ENCODE assay signal across 9 mouse cellular contexts in genomic region chr13:51573849-51574248, GRCm38 (mm10). TPM values are rescaled to one million over a fixed set of nuclear protein-coding genes. Genes with fewer than 3 reads are reported as not detected.
DNase-seq lines count a peak whose midpoint lies in the region; ATAC-seq lines count a peak whose summit lies in the region.
"Had no signal": no experiment of that assay in that cellular context is flagged by ENCODE, and none has a peak within 500 bp of the region (broad histone marks: within the 10 kb centered on the region; RNA-seq: fewer than 3 reads in every experiment).

No protein-coding gene starts in this region.

- 32% methylated on average over 11 of the region's 11 CpGs for WGBS in forebrain, embryonic 10.5 days
- 24% methylated on average over 11 of the region's 11 CpGs for WGBS in forebrain, embryonic 11.5 days
- 20% methylated on average over 11 of the region's 11 CpGs for WGBS in heart, embryonic 12.5 days

- H3K27me3 ChIP-seq in forebrain, embryonic 10.5 days (ENCODE audit: poor library complexity, severe bottlenecking) = peaks cover 20% of the 10 kb centered on the region
- H3K27me3 ChIP-seq in forebrain, embryonic 11.5 days (ENCODE audit: control insufficient read depth, insufficient read depth, low read length) = peaks cover 3% of the 10 kb centered on the region; the same call in 1 of the 2 replicates
- H3K27me3 ChIP-seq in heart, embryonic 12.5 days (replicated peaks) = peaks cover 12% of the 10 kb centered on the region; the same call in 1 of the 2 replicates

- no peak overlapping the region for H3K9ac ChIP-seq in forebrain, embryonic 11.5 days (ENCODE audit: low read length)
- H3K9ac ChIP-seq in heart, embryonic 12.5 days = no peak overlapping the region
- H3K9ac ChIP-seq: limb, embryonic 15.5 days had no signal

- H3K4me1 ChIP-seq in forebrain, embryonic 10.5 days = peaks cover 34% of the 10 kb centered on the region
- H3K4me1 ChIP-seq in forebrain, embryonic 11.5 days (replicated peaks; ENCODE audit: control insufficient read depth, insufficient read depth, low read length) = 0 out of 2 replicates have a peak, but pooled peaks cover 7% of the 10 kb centered on the region
- H3K4me1 ChIP-seq in heart, embryonic 12.5 days (replicated peaks) = peaks cover 17% of the 10 kb centered on the region

- peak overlapping the region; percentile 48 for H3K27ac ChIP-seq in forebrain, embryonic 10.5 days
- no peak overlapping the region for H3K27ac ChIP-seq in forebrain, embryonic 11.5 days (ENCODE audit: low read depth, low read length)
- no peak overlapping the region for H3K27ac ChIP-seq in heart, embryonic 12.5 days (ENCODE audit: poor library complexity, severe bottlenecking)
- H3K27ac ChIP-seq: limb, embryonic 15.5 days had no signal

- no peak for ATAC-seq in forebrain, embryonic 11.5 days (replicated peaks; ENCODE audit: low FRiP score)
- ATAC-seq in heart, embryonic 12.5 days (ENCODE audit: insufficient number of reproducible peaks, low FRiP score) = peak; percentile 69; the same call in 1 of the 2 replicates

- H3K36me3 ChIP-seq in forebrain, embryonic 10.5 days (replicated peaks) = no peaks in the 10 kb centered on the region
- H3K36me3 ChIP-seq in forebrain, embryonic 11.5 days (ENCODE audit: control insufficient read depth, insufficient read depth, low read length) = no peaks in the 10 kb centered on the region
- no peaks in the 10 kb centered on the region for H3K36me3 ChIP-seq in heart, embryonic 12.5 days
- H3K36me3 ChIP-seq: limb, embryonic 15.5 days had no signal

- H3K4me2 ChIP-seq in forebrain, embryonic 11.5 days (ENCODE audit: low read depth, low read length, severe bottlenecking) = no peak overlapping the region
- peak overlapping the region; percentile 38 for H3K4me2 ChIP-seq in heart, embryonic 12.5 days
- H3K4me2 ChIP-seq: limb, embryonic 15.5 days had no signal

- no peak overlapping the region for H3K4me3 ChIP-seq in forebrain, embryonic 10.5 days
- no peak overlapping the region for H3K4me3 ChIP-seq in forebrain, embryonic 11.5 days (ENCODE audit: low read depth, low read length)
- no peak overlapping the region for H3K4me3 ChIP-seq in heart, embryonic 12.5 days
- H3K4me3 ChIP-seq: limb, embryonic 15.5 days had no signal

- H3K9me3 ChIP-seq in forebrain, embryonic 10.5 days = no peaks in the 10 kb centered on the region
- no peaks in the 10 kb centered on the region for H3K9me3 ChIP-seq in forebrain, embryonic 11.5 days (ENCODE audit: control insufficient read depth, low read length)
- H3K9me3 ChIP-seq in heart, embryonic 12.5 days (replicated peaks) = no peaks in the 10 kb centered on the region
- H3K9me3 ChIP-seq: limb, embryonic 15.5 days had no signal

- DNase-seq in forebrain, embryonic 10.5 days (ENCODE audit: extremely low spot score, low spot score) = peak; percentile 18
- DNase-seq in forebrain, embryonic 11.5 days (ENCODE audit: low spot score) = no peak
- peak; percentile 89 for DNase-seq in brain, adult 2 months (ENCODE audit: low read depth, low spot score)
- peak; percentile 45 for DNase-seq in left cerebral cortex, postnatal 4 days
- DNase-seq in retina, embryonic 14.5 days (ENCODE audit: low spot score) = peak; percentile 62
- no peak for DNase-seq in ovary, postnatal 36 days (ENCODE audit: low spot score)
- no peak for DNase-seq in cerebellum, adult 11 months

- intact Hi-C loops in left cerebral cortex, postnatal 4 days (cut with DNase I) = no loop called here

RNA-seq across cellular contexts. Expression of gene Shc3, which starts 4.6 kb away (rescaled TPM):
- 2.2 and 3.1 TPM in 2 replicates for polyA plus RNA-seq in forebrain, embryonic 10.5 days (2016; fragmentation: Nextera tagmentation; extraction: Ambion mirVana)
- 8.3 and 10.7 TPM in 2 replicates for polyA plus RNA-seq in forebrain, embryonic 11.5 days (2014; fragmentation: Nextera tagmentation; extraction: Ambion mirVana)
- polyA plus RNA-seq in heart, embryonic 12.5 days (2016; fragmentation: Nextera tagmentation; extraction: Ambion mirVana) = 0.26 and 0.32 TPM in 2 replicates
- total RNA-seq in left cerebral cortex, postnatal 4 days (2021) = 100 to 1,000 TPM; 157 to 163 TPM

Comparison
In these comparisons a context has a peak if more than half of its experiments do, and no peak if none do; other contexts are left out.
1. DNase-seq: peak in forebrain, embryonic 10.5 days (single experiment), brain, adult 2 months (single experiment), left cerebral cortex, postnatal 4 days (single experiment) and retina, embryonic 14.5 days (single experiment); none in forebrain, embryonic 11.5 days (single experiment), ovary, postnatal 36 days (single experiment) and cerebellum, adult 11 months (single experiment).